Mouse (Mus musculus): ENCODE measurements around the gene Tbc1d2.

Gene Tbc1d2

DNA sequence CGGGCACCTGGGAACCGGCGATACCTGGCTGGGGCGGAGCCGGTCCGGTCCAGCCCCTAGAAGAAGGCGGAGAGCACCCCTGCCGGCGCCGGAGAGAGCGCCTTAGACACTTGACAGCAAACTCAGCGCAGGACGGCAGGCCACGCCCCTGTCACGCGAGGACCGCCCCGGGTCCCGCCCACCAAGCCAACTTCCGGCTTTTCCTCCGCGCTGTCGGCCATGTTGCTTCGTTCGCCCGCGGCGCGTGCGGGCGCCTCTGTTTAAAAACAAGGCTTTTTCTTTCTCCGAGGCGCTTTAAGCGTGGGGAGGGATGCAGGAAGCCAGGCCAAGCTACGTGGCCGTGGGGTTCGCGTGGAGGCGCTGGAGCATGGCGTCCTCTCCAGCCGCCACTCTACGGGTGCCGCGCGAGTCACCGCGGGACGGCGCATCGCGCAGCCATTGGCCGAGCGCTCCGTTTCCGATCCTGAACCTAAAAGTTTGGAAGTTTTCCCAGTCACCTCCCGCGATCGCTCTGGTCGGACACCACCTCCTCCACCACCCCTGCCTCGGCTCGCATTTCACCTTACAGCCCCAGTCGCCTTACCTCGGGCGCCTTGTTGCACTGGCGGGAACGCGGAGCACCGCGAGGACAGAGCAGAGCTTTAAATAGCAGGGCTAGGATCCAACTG, at the start of gene Tbc1d2:
Tbc1d2 (minus strand) TSS at position 124 of the 668 bp plus-strand sequence.
- DNase-seq (ENCODE audit: inconsistent age in 2 of 2, low spot score in 1 of 2): peak; percentile 96 to 99

DNA sequence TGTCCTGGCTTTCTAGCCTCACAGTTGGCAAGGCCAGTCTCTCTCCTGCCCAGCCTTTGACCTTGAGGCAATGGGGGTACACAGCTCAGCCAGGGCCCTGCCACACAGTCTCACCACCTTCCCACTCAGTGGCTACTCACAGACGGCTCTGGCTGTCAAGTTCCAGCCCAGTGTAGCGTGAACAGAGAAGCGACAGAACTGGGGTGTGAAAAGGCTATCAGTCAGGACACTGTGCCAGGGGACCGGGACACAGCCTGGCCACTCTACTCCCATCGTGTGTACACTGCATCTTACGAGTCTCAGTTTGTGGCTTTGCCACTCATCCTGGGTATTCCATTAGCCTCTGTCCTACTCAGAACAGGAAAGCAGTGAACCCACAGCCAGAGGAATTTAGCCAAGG, 46.5 kb upstream of the Tbc1d2 start:
- no peak for DNase-seq (ENCODE audit: inconsistent age in 2 of 2, low spot score in 1 of 2)

DNA sequence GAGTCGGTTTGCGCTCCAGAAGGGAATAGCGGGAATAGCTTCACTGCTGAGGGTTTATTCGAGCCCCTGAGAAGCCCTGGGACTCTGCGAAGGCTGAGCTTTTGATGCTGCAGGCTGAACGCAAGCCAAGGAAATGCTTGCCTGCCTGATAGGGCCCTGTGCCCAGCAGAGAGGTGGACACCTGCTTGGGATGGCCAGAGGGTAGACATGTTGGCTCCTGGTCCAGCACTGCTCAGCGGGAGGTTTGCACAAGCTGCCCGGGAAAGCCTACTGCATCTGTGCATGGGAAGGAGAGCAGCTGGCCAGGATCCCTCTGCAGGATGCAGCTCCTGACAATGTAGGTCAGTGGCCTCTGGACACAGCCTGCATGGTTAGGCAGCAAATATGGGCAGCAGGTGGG, 40.6 kb upstream of the Tbc1d2 start:
- DNase-seq (ENCODE audit: inconsistent age in 2 of 2, low spot score in 1 of 2): no peak

DNA sequence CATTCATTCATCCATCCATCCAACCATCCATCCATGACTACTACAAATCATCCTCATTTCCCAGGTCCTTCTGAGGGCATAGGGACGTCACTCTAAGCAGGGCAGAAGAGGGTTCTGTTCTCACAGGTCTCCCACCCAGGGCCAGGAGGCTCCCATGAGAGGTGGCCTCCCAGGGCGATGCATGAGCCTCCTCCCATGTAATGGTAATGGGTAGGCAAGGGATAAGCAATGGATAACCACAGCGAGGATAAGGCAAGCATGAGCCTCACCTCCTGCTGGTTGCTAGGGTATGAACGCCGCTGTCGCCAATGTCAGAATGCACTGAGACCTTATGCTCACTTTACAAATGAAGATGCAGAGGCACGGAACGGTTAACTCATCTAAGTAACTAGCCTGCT, 40.0 kb upstream of the Tbc1d2 start:
- no peak for DNase-seq (ENCODE audit: inconsistent age in 2 of 2, low spot score in 1 of 2)

DNA sequence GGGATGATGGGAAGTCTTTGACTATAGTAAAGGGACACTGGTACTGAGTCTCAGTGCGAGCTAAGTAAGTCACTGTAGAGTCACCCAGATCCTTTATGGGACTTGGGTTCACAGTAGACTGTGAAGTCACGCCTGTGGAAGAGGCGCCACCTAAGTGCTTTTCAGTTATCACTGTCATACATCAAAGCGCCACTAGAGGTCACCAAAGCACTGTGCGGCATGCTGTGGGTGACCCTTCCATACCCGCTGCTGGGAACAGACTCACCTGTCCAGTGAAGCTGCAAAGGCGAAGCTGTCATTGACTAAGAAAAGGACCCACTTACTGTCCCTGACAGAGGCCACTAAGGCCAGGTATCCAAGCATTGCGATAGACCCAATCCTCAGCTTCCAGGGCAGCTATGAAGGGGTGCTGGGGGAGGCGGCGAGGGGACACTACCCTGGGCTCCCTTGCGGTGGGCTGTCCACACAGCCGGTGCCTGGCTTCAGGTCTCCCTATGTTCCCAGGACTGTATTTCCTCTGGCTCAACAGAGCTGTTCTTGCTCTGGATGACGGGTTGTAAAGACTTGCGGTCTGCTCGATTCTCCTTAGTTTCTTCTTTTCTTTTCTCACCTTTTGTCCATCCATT, 39.5 kb upstream of the Tbc1d2 start:
- peak; percentile 54 to 88 for DNase-seq (ENCODE audit: inconsistent age in 2 of 2, low spot score in 1 of 2)

GRCm38 (mm10) chr4:46688213-46688832, 38.3 kb upstream of the Tbc1d2 start:
- DNase-seq (ENCODE audit: inconsistent age in 2 of 2, low spot score in 1 of 2): no peak

- no peak for DNase-seq (ENCODE audit: inconsistent age in 2 of 2, low spot score in 1 of 2)
These were observed 34.2 kb upstream of the Tbc1d2 start for GRCm38 (mm10) chr4:46684160-46684559.

- DNase-seq (ENCODE audit: inconsistent age in 2 of 2, low spot score in 1 of 2): no peak
These were observed 26.6 kb upstream of the Tbc1d2 start for GRCm38 (mm10) chr4:46676646-46677045.

DNA sequence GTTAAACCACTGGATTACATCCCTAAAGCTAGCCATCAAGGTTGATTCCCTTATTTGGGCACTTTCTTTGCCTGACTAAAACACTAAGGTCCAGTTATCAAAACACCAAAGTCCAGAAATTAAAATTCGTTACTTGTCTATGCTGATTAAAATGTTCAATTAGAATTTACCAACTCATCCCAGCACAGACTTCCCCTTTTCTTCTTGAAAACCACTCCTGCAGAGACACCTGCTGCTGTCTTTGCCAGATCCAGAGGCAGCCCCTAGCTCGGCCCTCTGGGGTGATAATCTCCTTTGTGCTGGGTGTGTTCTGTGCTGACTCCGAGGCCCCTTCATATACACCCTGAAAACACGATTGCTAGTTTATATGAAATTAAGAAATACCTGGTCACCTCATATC, 26.0 kb upstream of the Tbc1d2 start:
- no peak for DNase-seq (ENCODE audit: inconsistent age in 2 of 2, low spot score in 1 of 2)

DNA sequence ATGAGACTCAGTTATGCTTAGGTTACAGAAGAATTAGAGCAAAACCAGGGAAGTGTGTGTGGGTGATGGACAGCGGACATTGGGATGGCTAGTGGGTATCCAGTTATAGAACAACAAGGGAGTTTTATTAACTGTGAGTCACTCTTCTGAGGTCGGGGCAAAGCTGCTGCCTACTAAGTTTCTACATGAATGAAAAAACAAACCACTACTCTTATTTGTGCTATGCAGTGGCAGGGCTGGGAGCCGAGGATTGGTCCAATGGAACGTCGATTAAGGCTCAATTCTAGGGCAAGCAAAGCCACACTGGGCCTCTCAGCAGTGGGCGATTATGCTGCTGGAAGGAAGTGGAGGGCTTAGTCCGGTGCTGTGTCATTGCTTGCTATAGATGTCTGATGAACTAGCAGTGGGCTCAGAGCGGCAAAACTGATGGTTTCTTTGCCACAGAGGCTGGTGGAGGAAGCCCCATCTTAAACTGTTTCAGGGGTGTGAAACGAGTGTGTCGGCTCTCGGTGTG, 25.3 kb upstream of the Tbc1d2 start:
- no peak for DNase-seq (ENCODE audit: inconsistent age in 2 of 2, low spot score in 1 of 2)

GRCm38 (mm10) chr4:46668620-46669019, 18.6 kb upstream of the Tbc1d2 start:
- no peak for DNase-seq (ENCODE audit: inconsistent age in 2 of 2, low spot score in 1 of 2)

GRCm38 (mm10) chr4:46666420-46666819, 16.4 kb upstream of the Tbc1d2 start:
- DNase-seq (ENCODE audit: inconsistent age in 2 of 2, low spot score in 1 of 2): no peak

DNA sequence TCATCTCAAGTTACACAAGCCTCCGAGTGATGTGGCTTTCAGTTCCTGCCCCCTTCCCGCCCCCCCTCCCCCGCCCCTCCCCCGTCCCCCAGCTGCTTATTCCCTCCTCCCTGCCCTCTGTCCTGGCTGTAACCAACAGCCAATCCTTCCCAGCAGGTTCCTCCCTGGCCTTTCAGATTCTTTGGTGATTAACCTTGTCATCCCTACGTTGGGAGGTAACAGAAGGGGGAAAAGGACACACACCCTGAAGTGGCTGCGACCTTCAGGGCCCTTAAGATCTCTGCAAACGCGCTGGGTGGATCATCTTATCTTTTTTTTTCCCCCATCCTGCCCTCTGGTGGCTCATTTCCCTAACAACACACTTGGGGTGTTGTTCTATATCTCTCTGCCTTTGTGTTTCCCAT, 15.4 kb upstream of the Tbc1d2 start:
- DNase-seq (ENCODE audit: inconsistent age in 2 of 2, low spot score in 1 of 2): peak in 1 of 2 experiments; percentile 38

DNA sequence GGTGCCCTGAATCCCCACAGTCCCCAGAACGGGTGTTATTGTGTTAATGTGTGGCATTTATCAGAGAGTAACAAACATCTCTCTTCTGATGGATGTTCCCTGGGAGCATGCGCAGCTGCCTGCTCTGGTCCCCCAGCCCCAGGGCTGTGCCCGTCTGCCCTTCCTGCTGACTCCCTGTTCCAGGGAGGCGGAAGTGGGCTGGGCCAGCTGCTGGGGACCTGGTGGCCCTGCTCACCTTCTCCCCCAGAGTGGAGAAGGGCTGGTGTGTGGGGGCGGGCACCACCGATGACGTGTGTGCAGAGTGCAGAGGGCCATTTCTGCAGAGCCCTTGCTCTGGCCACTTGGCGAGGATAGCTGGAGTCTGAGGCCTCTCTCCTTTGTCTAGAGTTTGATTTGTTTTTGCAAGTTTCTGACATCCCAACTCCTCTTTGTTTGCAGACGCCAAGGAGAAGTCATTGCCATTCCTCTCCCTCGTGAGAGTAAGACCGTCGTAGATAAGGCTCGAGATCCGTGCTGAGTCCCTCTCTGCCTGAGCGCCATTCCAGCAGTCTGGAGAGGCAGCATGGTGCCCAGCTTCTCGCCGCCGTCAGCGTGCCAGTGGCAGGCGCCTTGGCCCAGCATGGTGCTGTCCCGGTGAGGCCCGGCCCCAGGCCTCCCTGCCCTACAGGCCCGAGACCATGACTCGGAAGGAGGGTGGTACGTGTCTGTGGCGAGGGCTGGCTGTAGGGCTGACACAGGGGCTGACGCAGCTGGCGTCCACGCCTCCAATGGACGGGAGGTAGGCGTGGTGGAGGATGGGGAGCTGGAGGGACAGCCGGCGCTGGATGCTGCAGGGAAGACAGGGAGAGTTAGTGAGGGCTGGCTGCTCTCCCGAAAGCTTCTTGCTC, 14.4 kb upstream of the Tbc1d2 start:
- peak; percentile 85 to 88 for DNase-seq (ENCODE audit: inconsistent age in 2 of 2, low spot score in 1 of 2)

GRCm38 (mm10) chr4:46661433-46661832, 11.4 kb upstream of the Tbc1d2 start:
- DNase-seq (ENCODE audit: inconsistent age in 2 of 2, low spot score in 1 of 2): no peak

GRCm38 (mm10) chr4:46658946-46659345, 8.9 kb upstream of the Tbc1d2 start:
- DNase-seq (ENCODE audit: inconsistent age in 2 of 2, low spot score in 1 of 2): no peak

DNA sequence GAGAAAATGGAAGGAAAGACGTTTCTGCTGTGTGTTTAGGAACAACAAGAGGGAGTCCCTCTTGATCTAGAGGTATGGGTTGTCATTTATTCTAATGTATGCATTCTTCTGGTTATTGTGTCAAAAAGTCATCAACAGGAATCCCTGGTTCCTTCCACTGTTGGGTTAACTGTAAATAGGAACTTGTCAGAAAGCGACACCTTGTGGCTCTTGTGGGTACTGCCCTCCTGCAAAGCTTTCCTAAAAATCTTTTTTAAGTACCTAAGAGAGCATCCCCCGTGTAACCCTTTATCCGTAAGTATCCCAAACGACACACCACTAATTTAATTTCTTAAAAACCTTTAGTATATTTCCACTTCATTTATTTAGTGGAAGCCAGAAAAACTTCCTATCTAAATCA, 7.1 kb upstream of the Tbc1d2 start:
- peak in 1 of 2 experiments; percentile 89 for DNase-seq (ENCODE audit: inconsistent age in 2 of 2, low spot score in 1 of 2)

DNA sequence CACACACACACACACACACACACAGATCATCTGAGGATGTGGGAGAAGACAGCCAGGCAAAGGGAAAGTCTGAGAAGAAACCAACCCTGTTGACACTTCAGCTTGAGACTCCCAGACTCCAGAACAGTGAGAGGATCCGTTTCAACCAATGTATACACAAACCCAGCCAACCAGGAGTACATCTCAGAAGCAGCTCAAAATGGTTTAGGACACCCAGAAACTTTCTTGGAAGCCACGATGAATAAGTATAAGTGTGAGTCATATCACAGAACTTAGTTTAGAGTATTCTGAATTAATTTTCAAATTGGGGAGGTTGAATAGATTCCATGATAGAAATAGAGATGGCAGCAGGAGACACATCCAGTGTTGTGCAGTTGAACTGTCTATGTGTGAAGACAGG, 5.9 kb upstream of the Tbc1d2 start:
- DNase-seq (ENCODE audit: inconsistent age in 2 of 2, low spot score in 1 of 2): no peak

DNA sequence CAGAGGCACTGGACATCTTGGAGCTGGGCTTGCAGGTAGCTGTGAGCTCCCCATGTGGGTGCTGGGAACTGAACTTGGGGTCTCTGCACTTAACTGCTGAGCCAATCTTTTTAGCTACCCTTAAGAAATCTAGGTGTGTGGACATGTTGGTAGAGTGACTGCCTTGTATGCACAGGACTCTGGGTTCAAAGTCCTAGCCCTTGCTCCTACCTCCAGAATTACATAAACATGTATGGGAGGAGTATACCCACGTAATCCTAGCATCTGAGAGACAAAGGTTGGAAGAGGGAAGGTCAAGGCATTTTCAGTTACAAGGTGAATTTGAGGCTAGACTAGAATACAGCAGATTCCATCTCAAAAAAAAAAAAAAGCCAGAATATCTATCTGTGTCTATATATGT, 5.3 kb upstream of the Tbc1d2 start:
- no peak for DNase-seq (ENCODE audit: inconsistent age in 2 of 2, low spot score in 1 of 2)

- DNase-seq (ENCODE audit: inconsistent age in 2 of 2, low spot score in 1 of 2): no peak
These were observed 848 bp downstream of the Tbc1d2 start for GRCm38 (mm10) chr4:46649161-46649560.

GRCm38 (mm10) chr4:46643676-46644112, 6.3 kb downstream of the Tbc1d2 start:
- no peak for DNase-seq (ENCODE audit: inconsistent age in 2 of 2, low spot score in 1 of 2)

Data from adrenal gland, adult (tissue).